Mouse (Mus musculus) small intestine, adult 2 months (tissue): Measurements from ENCODE around the gene Cdk4. TPM values are rescaled to one million over a fixed set of nuclear protein-coding genes. Genes with fewer than 3 reads are reported as not detected.

ENCODE experiments used
- H3K27ac ChIP-seq: fragments of 200-500 bp; 2 replicates; pipeline ENCODE4 v1.5.1; 2012; ENCODE audit warnings: low read depth, low read length, control low read depth, inconsistent platforms; ENCODE audit not compliant: insufficient read depth
- H3K27me3 ChIP-seq: fragments of 200-500 bp; 2 replicates; pipeline ENCODE4 v1.6.1; 2012; ENCODE audit warnings: mild to moderate bottlenecking, moderate library complexity, low read length, inconsistent platforms; ENCODE audit not compliant: control insufficient read depth, insufficient read depth
- H3K36me3 ChIP-seq: fragments of 200-500 bp; 2 replicates; pipeline ENCODE4 v1.6.1; 2012; ENCODE audit warnings: mild to moderate bottlenecking, low read length, control low read depth, inconsistent platforms; ENCODE audit not compliant: control insufficient read depth, insufficient read depth
- H3K4me1 ChIP-seq: fragments of 200-500 bp; 2 replicates; pipeline ENCODE4 v1.6.1; 2012; ENCODE audit warnings: low read length, inconsistent platforms, mixed read lengths; ENCODE audit not compliant: control insufficient read depth, insufficient read depth, insufficient read length
- H3K4me3 ChIP-seq: fragments of 200-500 bp; 2 replicates; pipeline ENCODE4 v1.5.1; 2012; ENCODE audit warnings: low read depth, mild to moderate bottlenecking, control low read depth, inconsistent platforms, low read length, moderate library complexity
- CTCF ChIP-seq: fragments of 200-500 bp; IDR thresholded peaks from 2 replicates; pipeline ENCODE4 v1.5.1; 2012; ENCODE audit warnings: low read depth, mild to moderate bottlenecking, control low read depth, inconsistent platforms, low read length, moderate library complexity, mixed read lengths; ENCODE audit not compliant: insufficient replicate concordance, insufficient read length; ENCODE audit errors: extremely low read depth
- POLR2A ChIP-seq: fragments of 200-500 bp; IDR thresholded peaks from 2 replicates; pipeline ENCODE4 v1.6.1; 2012; ENCODE audit warnings: low read depth, mild to moderate bottlenecking, control low read depth, inconsistent platforms, low read length, moderate library complexity
- WGBS: fragments of 180-500 bp; shearing (Covaris S2); methylation state at CpG from one replicate; pipeline ENCODE4 v1.1.7; 2018; 5-methylcytosine and 5-hydroxymethylcytosine counted together
- polyA plus RNA-seq: library from polyadenylated mRNA; depleted of rRNA; stranded (reverse); fragments of >200 nt; gene quantifications from 2 replicates; pipeline ENCODE4 v1.2.3, GENCODE M21; 2012

Gene Cdk4
- polyA plus RNA-seq, 1 experiment, result 108 TPM

DNA sequence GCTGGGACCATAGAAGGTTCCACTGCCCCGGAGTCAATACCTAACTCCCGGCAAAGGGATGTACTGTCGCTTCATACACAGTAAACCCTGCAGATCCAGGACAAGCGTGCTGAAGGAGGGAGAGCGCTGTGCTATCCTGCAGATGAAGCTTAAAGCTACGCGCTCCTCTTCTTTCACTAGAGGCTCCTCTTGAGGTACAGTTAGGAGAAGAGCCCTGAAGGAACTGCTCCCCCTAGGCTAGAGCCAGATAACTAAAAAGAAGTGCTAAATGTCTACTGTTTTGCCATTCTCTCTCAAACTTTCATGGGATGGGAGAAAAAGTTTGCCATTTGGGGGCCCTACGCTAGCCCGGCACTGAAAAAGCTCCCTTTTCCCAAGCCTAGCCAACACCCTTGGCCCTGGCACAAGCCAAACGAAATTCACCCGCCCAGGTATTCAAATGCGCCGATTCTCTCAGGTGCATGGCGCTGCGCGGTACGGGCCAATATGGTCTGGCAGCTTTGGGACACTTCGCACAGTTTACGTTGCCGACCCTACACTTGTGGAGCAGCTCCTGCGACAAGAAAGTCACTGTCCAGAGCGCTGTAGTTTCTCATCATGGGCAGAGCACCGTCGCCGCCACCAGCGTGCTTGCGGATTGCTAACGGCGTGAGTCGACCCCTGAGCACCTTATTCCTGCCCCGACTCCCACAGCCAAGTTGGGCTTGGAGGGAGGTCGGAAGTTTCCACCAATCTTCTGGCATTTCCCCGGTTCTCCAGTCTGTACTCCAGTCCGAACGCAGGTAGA lies 14.5 kb upstream of the Cdk4 start:
- WGBS, result 3% methylated on average over 35 of the region's 35 CpGs
- Histone ChIP-seq H3K27me3 (peaks cover 31% of the 10 kb centered on the region), H3K4me1 (peaks cover 10% of the 10 kb centered on the region), H3K36me3 (no peaks in the 10 kb centered on the region), H3K4me3 (peak overlapping the region; percentile 36), H3K27ac (no peak overlapping the region)
- TF ChIP-seq CTCF (no peak), POLR2A (no peak)

GRCm38 (mm10) chr10:127049395-127050118 lies 13.8 kb upstream of the Cdk4 start:
- Histone ChIP-seq H3K4me1 (peaks cover 10% of the 10 kb centered on the region), H3K27me3 (peaks cover 31% of the 10 kb centered on the region), H3K4me3 (peak overlapping the region; percentile 36), H3K27ac (no peak overlapping the region), H3K36me3 (no peaks in the 10 kb centered on the region)
- TF ChIP-seq CTCF (peak; percentile 49; the same call in 1 of the 2 replicates), POLR2A (no peak)
- WGBS, result 3% methylated on average over 29 of the region's 29 CpGs

DNA sequence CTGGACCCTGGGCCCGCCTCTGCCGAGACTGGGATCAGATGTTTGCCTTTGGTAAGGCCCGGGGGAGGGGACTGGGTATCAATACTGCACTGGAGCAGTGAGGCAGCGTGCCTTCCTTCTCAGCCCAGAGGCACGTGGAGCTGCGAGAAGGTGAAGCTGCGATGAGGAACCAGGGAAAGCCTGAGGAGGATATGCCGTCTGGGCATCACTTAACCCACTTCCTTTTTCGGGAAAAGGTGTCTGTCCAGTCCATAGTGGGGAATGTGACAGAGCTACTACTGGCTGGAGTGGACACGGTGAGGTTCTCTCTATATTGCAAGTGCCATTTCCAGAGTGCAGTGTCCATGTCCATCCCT lies 13.2 kb upstream of the Cdk4 start:
- H3K27me3 ChIP-seq, result peaks cover 31% of the 10 kb centered on the region
- 11% methylated on average over 10 of the region's 10 CpGs for WGBS
- peaks cover 10% of the 10 kb centered on the region for H3K4me1 ChIP-seq
- no peaks in the 10 kb centered on the region for H3K36me3 ChIP-seq
- no peak overlapping the region for H3K27ac ChIP-seq
- no peak for TF ChIP-seq POLR2A
- no peak for TF ChIP-seq CTCF
- no peak overlapping the region for H3K4me3 ChIP-seq

DNA sequence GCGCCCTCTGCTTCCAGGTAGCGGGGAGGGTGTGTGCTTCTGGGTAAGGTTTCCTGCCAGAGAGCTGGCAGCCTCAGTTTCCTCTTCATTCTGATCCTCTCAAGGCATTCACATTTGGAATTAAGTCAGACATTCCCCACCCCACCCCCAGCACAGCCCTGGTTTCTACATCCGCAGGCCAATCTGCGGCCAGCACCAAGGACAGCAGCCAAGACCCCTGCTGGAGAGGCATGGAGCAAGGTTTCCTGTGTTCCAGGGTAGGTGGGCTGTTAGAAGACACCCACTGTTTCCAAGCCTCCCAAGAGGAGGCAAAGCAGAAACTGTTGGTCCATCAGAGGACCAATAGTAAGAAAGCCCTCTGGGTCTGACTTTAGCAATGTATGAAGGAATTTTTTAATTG lies 8.7 kb upstream of the Cdk4 start:
- Histone ChIP-seq H3K27ac (no peak overlapping the region), H3K4me3 (no peak overlapping the region), H3K36me3 (peaks cover 6% of the 10 kb centered on the region; the same call in 1 of the 2 replicates), H3K4me1 (peaks cover 6% of the 10 kb centered on the region), H3K27me3 (peaks cover 19% of the 10 kb centered on the region)
- TF ChIP-seq CTCF (no peak), POLR2A (no peak)
- 84% methylated on average over 4 of the region's 4 CpGs for WGBS

DNA sequence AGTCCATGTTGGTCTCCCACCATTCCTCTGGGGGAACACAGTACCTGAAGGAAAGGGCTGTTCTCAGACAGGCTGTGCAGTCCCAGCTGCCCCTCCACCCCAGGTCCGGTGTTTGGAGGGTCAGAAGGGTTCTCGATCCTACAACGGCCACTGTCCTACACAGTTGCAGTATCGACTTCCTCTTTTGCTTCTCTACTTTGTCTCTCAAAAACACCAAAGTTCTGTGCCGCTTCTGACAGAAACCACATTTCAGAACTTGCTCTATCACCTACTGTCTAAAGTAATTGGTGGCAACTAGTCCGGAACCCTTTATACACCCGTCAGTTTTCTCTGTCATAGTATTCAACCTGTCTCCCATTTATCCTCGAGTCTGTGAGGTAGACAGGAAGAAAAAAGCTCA lies 7.9 kb upstream of the Cdk4 start:
- H3K4me1 ChIP-seq, result peaks cover 4% of the 10 kb centered on the region; the same call in 1 of the 2 replicates
- 78% methylated on average over 8 of the region's 8 CpGs for WGBS
- H3K4me3 ChIP-seq, result no peak overlapping the region
- peaks cover 6% of the 10 kb centered on the region; the same call in 1 of the 2 replicates for H3K36me3 ChIP-seq
- no peak overlapping the region for H3K27ac ChIP-seq
- H3K27me3 ChIP-seq, result peaks cover 16% of the 10 kb centered on the region
- TF ChIP-seq CTCF, result no peak
- TF ChIP-seq POLR2A, result no peak

DNA sequence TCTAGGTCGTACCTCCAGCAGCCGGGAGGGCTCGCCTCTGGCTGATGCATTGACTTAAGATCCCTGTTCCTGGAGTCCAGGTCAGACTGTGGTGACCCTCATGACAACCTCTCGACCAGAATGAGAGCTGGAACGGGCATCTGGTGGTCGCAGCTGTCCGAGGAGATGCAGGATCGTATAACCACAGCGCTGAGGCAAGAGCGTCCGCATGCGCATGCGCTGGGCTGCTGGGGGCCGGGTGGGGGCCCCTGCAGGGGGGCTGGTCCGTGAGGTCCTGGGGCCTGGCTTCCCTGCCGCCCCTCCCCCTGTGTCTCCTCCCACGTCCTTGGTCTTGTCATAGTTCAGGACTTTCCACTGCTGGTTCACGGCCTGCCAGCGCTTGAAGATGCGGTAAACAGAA lies 6.8 kb upstream of the Cdk4 start:
- no peak overlapping the region for H3K27ac ChIP-seq
- 92% methylated on average over 20 of the region's 20 CpGs for WGBS
- peaks cover 9% of the 10 kb centered on the region for H3K27me3 ChIP-seq
- TF ChIP-seq CTCF (no peak), POLR2A (no peak)
- H3K4me3 ChIP-seq, result no peak overlapping the region
- peaks cover 6% of the 10 kb centered on the region; the same call in 1 of the 2 replicates for H3K36me3 ChIP-seq
- H3K4me1 ChIP-seq, result peaks cover 4% of the 10 kb centered on the region; the same call in 1 of the 2 replicates

DNA sequence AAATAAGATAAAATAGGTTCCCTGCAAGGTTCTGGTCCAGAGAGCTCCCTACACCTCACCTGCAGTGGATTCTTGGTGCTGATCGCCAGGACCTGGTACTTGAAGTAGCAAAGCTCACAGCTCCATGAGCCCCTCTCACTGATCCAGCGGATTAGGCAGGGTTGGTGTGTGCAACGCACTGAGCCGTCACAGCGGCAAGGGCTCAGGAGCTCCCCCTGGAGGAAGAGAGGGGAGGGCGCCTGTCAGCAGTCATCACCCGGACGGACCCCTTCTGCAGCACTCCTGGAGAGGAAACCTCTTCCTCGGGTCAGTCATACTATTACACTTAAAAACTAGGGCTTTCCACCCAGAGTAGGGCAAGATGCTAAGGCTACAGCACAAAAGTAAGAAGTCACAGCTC lies 5.2 kb upstream of the Cdk4 start:
- Histone ChIP-seq H3K4me1 (peaks cover 7% of the 10 kb centered on the region), H3K36me3 (peaks cover 6% of the 10 kb centered on the region; the same call in 1 of the 2 replicates), H3K27ac (no peak overlapping the region), H3K27me3 (peaks cover 9% of the 10 kb centered on the region), H3K4me3 (no peak overlapping the region)
- WGBS, result 2% methylated on average over 9 of the region's 9 CpGs
- TF ChIP-seq POLR2A (peak; percentile 29; the same call in 1 of the 2 replicates), CTCF (peak; percentile 95)
